Mouse (Mus musculus) right cerebral cortex, postnatal 36 days (tissue): Measurements from ENCODE around the gene Mindy4b-ps.

ENCODE experiments used
- DNase-seq, 2 experiments: peaks; one replicate each; pipeline ENCODE4 v3.0.0; 2022; ENCODE audit warnings: low spot score in 2 of 2, mixed read lengths in 1 of 2

Mindy4b-ps gene

GRCm38 (mm10) chr3:58784219-58785092, 37.7 kb downstream of the Mindy4b-ps start:
- DNase-seq, result peak in 1 of 2 experiments; percentile 15

GRCm38 (mm10) chr3:58783602-58784218, 38.4 kb downstream of the Mindy4b-ps start:
- DNase-seq, result no peak

DNA sequence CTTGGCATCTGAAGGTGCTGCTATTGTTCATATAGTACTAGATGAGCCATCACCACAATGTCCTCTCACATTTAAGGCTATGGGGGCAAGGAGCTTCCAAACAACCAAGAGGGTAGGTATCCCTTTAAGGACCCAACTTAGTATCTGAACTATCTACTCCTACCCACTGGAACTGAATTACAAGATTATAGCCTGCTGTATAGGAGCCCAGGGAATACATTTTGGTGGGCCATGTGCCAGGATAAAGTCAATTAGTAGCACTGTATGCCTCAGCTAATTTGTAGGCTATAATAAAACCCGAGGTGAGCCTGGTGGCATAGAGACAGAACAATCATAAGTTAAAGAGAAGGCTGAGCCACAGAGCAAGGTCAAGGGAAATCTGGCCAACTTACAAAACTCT, 65.7 kb downstream of the Mindy4b-ps start:
- DNase-seq, result no peak

DNA sequence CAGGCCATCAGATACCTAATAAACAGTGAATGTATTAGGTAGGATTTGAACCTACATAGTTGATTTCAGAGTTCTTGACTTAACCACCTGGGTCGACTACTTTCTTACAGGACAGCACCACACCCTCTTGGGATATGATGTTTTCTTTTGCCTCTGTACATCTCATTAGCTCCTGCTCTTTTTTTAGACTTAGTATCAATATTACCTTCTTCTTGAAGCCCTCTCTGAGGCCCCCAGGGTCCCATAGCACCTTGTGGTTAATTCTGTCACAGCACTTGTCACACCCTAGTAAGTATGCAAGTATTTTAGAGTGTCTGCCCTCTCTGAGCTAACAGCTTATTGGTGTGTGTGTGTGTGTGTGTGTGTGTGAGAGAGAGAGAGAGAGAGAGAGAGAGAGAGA, 66.3 kb downstream of the Mindy4b-ps start:
- no peak for DNase-seq

DNA sequence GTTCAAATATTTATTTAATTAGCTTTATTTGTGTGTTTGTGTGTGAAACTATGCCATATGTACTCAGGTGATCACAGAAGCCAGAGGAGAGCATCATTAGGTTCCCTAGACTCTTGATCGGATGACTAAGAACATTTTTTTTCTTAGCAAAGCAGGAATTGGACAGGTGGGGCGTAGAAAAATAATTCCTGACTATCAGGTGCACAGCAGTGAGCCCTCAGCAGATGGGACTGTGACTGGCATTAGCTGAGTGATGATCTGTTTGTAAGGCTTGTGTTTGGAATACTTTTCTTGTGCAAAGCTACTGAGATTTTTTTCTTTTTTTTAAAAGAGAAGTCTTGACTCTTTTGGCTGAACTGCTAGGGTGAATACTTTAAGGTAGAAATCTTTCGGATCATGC, 67.8 kb downstream of the Mindy4b-ps start:
- DNase-seq, result no peak

- DNase-seq, result no peak
These were observed 70.1 kb downstream of the Mindy4b-ps start for GRCm38 (mm10) chr3:58751818-58752620.

- DNase-seq, result no peak
These were observed 73.4 kb downstream of the Mindy4b-ps start for GRCm38 (mm10) chr3:58748724-58749123.

- no peak for DNase-seq
These were observed 74.2 kb downstream of the Mindy4b-ps start for GRCm38 (mm10) chr3:58747924-58748323.

DNA sequence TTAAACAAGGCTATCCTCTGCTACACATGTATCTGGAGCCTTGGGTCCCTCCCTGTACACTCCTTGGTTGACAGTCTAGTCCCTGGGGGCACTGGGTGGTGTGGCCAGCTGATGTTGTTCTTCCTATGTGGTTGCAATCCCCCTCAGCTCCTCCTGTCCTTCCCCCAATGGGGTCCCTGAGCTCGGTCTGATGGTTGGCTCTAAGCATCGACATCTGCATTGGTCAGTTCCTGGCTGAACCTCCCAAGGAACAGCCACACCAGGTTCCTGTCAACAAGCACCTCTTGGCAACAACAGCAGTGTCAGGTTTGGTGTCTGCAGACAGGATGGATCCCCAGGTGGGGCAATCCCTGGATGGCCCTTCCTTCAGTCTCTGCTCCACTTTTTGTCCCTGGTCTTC, 82.6 kb downstream of the Mindy4b-ps start:
- no peak for DNase-seq
